Mouse (Mus musculus) kidney, adult 18-20 months (tissue): ENCODE data around the gene Pabpn1l.
A peak's percentile ranks its signal among the peaks of the same experiment; 100 is the strongest.

Experiments used
- DNase-seq: peaks from one replicate; pipeline ENCODE4 v3.0.0; 2021

Gene Pabpn1l

DNA sequence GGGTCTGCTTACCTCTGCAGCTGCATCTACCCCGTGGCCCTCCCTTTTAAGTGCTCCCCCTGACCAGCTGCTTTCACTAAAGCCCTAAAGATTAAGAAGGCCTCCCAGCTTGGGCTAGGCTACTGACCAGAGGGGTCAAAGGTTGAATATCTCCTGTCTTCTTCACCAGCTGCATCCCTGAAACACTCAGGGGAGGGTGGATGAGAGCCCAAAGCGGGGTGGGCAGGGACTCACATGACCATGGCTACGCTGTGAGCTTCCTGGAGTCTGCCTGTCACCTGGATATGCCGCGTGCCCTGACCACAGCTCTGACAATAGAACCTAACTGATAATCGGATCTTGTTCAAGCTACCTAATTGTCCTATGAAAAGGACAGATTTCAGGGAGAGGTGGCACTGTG lies at the start of gene Pabpn1l:
Gene Pabpn1l (minus strand): TSS at position 13 of the 400 bp plus-strand sequence.
- DNase-seq: no peak

DNA sequence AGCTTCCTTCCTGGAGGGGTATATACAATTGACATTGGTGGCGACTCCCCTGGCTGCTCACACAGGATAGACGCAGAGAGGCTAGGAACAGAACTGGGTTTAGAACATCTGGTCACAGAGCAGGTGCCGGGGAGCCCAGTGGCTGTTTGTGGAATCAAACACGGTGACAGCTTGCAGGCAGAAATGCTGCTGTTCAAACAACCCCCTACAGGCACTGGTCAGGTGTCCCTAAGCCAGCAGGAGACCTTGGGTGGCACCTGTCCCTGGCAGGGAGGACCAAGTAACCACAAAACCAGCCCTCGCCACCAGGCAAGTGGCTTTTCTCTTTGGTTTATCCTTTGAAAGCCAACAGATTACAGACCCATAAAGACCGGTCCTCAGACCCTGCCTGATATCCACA lies 49.4 kb upstream of the Pabpn1l start:
- no peak for DNase-seq

DNA sequence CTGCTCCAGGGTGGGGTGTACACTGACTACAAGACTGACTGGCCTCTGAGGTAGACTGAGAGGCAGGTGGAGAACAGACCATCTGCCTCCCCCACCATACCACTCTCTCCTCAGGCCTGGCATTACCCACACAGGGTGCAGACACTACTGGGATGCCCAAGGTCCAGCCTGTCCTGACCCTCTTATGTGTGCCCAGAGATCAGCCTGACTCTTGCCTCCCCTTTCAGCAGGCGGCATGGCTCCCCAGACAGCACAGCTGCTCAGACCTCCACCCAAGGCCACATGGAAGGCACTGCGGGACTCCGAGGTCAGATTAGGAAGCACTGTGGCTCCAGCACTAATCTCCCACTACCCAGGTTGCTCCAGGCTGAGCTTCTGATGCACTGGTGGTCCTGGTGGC lies 48.2 kb upstream of the Pabpn1l start:
- no peak for DNase-seq

DNA sequence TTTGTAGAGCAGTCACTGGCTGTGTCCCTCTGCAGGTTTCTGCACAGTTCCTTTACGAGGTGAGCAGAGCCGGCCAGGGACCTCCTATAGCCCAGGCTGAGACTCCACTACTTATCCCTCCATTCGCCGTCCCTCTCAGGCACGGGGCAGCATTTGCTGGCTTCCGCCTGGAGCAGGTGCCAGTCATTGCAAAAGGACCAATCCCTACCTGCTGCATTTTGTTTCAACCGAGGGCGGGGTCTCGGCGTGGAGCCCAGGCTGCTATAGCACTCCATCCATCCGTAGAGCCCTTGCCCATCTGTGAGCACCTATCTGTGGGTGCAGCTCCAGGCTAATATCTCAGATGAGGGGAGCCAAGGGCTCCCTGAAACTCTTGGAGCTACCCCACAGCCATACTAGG lies 47.5 kb upstream of the Pabpn1l start:
- no peak for DNase-seq

DNA sequence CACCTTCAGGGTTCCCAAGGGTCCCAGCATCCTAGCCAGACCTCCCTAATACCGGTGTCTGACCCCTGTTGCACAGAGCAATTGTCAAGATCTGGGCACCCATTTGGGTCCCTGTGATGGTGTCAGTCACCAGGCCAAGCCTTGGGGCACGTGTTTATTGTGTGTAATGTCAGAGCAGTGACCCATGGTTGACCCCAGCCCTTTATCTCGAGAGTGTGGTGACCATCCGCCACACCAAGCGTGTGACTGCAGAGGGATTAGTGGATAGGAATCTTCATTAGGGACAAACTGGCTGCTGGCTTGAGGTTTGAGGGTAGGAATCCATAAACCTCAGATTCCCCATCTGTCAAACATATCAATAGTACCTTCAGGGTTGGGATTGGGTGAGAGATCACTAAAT lies 46.8 kb upstream of the Pabpn1l start:
- DNase-seq: no peak

DNA sequence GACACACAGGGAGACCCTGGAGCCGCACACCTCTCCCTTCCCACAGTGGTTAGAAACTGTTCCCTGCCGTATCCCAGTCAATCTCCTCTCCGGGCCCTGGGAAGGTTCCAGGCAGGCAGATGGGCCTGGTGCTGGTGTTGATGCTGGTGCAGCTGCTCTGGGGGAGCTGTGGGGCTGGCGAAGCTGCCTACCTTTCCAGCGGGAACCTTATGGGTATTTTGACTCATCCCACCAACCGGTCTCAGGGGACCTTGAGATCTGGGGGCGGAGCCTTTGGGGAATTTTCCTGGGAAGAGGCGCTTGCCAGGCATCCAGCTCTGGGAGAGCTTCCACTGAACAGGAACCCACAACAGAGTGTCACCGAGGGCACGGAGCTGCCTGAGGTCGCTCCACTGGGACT lies 45.3 kb upstream of the Pabpn1l start:
- peak; percentile 40 for DNase-seq

DNA sequence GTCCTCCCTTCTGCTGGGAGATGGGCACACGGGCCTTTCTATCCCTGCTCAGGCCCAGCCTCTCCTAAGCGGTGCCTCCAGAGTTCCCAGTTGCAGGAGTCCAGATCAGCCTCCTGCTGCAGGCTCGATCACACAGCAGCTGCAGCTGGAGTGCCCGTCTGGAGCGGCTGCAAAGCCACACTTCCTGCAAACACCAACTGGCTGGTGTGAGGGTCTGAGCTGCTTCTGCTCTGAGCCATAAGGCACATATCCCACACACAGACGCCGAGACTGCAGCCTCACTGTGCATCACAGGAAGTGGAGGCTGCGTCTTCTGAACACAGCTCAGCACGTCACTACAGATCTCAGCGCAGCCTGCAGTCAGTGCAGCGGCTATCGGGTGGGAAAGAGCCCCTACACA lies 44.3 kb upstream of the Pabpn1l start:
- DNase-seq: no peak

DNA sequence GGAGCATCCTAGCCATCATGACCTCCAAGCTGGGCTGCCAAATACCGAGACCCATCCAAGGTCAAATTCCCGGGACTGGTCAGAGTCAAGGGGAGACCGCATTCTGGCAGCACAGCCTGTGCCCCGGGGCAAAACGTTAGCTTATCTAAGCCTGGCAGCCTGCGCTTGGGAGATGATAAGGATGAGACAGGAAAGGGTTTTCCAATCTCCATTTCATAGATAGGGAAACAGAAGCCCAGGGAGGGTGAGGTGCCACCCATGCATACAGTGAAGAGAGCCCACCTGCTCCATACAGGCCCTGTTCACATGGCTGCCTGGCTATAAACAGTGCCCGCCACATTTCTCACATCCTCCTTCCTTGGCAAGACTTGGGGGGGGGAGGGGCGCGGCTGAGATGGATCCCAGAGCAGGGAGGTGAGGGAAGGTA lies 43.8 kb upstream of the Pabpn1l start:
- DNase-seq: peak; percentile 48

DNA sequence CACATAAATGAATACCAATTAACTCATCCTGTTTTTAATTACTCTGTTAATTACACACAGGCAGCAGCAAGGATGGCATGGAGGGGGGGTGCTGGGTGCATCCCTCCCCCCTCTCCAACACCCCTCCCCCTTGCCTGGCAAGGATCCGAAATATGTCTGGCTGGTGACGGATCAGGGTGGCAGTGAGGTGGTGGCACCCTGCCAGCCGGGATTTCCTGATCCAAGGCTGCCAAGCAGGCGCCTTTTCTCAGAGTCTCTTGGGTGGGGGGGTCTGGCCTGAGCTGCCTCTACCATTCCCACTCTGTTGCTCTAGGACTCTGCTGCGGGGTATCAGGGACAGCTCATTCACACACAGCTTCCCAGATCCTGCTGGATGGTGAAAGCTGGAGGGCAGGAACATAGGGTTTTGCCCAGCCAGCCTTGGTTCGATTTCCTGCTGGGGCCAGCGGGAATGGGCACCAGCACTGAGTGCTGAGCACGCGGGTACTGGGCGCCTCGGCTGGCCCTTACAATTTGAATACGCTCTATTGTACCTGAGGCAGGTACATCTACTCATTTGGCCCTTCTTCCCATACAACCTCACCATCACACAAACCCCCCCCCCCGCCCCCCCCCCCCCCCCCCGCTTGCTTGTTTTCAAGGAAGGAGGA lies 43.3 kb upstream of the Pabpn1l start:
- DNase-seq: peak; percentile 77

DNA sequence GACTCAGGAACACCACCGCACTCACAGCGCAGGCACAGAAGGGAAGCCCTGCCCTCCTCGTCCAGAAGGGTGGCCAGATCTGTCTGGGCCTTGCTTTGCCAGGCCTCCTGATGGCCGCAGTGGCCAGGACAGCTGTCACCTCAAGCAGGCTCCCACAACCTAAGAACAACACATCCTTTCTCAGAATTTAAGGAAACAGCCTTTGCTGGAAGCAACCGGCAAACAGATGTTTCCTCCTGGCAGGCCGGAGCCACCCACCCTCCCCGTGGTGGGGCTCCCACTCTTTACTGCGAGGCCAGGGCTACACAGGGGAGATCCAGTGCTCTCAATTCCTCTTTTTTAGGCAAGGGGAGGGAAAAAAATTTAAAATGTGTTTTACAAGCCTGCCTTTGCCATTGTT lies 42.7 kb upstream of the Pabpn1l start:
- peak; percentile 54 for DNase-seq

DNA sequence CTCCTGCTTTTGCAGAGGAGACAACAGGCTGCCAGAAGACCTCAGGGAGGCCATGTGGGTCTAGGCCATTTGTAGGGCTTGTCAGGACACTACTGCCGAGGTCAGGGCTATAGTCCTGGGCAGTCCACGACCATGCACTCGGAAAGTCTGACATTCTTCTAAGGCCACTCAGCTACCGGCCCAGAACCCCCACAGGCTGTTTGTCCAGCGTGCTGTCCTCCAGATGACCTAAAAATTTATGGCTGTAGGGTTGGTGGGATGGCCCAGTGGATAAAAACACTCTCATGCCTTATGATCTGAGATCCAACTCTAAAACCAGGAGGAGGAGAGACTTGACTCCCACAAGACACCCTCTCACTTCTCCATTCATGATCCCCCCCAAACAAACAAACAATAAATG lies 41.1 kb upstream of the Pabpn1l start:
- DNase-seq: no peak

DNA sequence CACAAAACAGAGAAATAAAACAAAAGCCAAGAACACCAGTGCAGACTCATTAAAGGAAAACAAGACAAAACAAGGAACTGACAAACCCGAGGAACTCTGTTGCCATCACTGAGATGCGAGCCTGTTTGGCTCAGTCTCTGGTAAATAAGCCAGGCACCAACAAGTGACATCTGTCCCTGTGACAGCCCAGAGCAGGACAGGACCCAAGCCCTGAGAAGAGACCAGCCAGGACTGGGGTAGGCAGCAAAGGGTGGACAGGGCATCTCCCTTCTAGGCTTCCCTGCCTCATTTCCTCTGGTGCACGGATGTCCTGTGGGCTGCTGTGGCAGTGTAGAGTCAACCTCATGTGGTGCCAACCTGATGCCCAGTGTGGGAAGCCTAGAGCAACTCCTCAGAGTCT lies 40.6 kb upstream of the Pabpn1l start:
- no peak for DNase-seq

DNA sequence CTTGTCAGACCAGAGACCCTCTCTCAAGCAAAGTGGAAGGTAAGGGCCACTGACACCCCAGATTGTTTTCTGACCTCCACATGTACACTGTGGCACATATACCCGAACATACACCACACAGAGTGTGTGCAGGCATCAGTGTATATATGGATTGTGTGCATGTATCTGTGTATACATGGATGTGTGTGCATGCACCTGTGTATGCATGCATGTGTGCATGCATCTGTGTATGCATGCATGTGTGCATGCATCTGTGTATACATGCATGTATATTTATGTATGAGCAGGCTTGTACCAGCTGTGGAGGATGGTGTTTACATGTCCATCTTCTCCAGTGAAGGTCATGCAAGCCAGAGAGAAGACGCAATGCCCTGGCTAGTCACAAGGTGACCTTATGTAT lies 39.4 kb upstream of the Pabpn1l start:
- no peak for DNase-seq

DNA sequence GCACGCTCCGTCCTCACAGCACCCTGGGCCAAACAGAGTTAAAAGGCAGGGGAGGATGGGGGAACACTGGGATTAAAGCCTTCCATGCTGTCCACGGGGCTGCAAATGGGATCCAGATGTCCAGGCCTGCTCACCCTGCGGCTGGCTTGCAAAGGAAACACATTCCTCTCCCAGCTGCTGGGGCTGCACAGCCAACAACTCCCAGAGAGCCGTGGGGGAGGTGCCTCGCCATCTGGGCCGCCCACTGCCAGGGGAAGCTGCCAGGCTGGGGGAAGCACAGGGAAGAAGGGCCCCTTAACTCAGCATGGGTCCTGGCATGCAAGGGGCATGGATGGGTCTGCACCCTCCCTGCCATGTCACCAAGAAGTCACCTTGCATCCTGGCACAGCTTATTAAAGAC lies 38.6 kb upstream of the Pabpn1l start:
- peak; percentile 44 for DNase-seq

DNA sequence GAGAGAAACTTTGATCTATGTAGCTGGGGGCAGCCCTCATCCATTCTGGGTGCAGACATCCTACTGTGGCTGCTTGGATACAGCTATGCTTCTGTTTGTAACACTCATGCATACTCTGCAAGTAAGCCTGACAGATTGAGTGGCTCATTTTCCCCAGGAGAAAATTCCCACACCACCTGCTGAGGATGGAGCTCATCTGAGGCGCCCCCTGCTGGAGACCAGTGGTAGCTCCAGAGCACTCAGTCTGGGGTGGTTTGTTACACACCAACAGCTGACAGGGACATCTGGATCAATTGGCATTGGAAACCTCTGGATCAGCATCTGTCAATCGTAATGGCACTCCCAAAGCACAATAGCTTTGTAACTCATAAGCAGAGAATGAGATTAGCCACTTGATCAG lies 37.5 kb upstream of the Pabpn1l start:
- peak; percentile 51 for DNase-seq

DNA sequence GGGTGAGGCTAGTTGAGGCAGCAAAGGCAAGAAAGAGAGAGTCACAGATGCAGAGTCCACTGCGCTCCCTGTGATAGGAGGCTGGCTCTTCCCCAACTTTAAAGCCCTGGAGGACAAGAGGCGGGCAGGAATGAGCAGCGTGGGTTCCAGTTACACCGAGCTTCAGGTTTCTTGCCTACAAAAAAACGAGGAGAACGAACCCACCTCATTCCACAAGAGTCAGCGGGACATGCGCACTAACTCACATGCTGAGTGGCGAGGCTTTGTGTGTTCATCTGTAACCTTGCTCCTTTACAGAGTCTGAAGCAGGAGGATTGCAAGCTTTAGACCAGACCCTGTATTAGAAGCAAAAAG lies 36.2 kb upstream of the Pabpn1l start:
- no peak for DNase-seq

DNA sequence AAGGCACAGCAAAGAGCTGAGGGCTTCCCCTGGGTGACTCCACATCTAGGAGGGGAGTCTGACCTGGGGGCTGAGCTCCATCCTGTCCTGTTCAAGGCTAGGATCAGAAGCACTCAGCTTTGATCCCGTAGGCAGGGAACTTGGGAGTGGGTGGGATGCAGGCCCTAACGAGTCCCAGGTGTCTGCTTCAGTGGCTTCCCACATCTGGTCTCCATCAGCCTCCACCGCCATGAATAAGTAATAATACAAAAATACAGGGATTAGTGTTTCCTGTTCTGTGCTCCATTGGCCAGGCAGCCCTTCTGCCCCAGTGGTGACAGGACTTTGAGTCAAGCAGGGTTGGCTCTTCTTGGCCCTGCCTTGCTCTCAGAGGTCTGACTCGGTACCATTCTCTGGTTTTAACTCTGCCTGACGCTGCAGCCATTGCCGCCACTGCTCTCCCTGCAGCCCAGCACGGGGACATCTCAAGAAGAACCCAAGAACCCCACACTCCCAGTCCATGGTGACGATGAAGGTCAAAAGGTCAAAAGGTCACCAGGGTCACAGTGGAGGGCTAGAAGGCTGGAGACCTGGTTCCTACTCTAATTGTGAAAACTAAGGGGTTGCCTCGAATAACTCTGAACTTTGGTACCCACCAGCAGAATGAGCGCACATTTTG lies 35.7 kb upstream of the Pabpn1l start:
- DNase-seq: no peak

DNA sequence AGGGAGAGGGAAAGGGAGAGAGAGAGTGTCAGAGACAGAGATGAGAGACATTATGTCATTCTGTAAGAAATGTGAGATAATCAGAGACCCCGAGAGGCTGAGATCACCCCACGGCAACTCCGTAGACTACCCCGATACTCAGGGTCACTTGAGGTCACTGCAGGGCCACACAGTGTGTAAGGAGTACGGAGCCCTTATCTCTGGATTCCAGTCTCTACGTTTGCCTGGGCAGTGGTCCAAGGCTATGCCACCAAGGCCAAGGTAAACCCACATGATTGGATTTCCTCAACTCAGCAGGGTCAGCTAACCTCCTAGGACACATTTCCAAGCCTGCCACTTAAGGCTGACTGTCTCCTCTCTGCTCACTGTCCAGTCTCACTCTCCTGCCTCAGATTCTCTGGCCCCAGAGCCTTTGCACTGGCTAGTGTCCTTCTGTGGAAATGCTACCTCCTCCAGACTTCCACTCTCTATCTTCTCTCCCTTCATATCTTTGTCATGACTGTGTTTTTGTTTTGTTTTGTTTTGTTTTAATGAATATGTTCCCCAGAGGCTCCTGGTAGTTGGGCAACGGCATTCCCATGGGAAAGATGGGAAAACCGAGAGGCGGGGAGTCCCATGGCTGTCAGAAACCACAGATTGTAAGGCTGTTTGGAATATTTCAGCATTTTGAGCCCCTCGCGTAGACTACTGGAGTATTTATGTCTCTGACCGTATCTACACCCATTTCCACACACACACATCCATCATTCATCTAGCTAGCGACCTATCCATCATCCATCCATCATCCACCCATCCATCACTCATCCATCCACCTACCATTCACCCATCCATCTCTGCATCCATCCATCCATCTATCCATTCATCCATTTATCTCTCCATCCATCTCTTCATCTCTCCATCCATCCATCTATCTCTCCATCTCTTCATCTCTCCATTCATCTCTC lies 33.8 kb upstream of the Pabpn1l start:
- DNase-seq: peak; percentile 29

DNA sequence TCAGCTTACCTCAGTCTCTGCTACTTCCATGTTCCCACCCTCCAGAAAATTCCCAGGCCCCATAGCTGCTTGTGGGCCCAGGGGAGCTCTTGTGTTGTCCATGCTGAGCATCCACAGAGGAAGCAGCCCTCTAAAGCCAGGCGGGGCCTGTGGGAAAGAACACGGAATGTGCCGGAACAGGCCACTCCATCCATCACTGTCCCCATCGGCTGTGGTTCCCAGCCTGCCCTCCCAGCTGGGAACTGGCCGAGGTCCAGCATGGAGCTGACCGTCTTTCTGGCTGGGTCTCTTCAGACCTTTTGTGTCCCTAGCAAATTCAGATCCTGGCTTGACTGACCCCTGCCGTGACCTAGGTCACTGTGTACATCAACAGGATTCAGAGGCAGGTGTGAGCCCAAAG lies 32.2 kb upstream of the Pabpn1l start:
- DNase-seq: peak; percentile 75

DNA sequence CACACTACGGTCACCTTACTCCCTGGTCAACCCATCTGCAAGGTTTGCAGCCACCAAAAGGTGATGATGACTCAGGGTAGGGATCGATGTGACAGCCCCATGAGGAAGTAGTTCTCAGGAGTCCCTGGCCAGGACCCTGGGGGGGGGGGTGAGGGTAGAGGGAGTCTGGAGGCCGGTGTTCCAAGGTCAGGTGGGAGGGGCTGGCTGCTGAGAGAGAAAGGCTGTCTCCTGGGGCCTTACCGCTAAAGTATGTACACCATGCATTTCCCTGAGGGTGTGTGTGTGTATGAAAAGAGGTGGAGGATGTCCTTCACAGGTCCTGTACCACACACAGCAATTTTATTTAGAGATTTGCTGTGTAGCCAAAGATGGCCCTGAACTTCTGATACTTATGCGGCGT lies 30.1 kb upstream of the Pabpn1l start:
- no peak for DNase-seq

DNA sequence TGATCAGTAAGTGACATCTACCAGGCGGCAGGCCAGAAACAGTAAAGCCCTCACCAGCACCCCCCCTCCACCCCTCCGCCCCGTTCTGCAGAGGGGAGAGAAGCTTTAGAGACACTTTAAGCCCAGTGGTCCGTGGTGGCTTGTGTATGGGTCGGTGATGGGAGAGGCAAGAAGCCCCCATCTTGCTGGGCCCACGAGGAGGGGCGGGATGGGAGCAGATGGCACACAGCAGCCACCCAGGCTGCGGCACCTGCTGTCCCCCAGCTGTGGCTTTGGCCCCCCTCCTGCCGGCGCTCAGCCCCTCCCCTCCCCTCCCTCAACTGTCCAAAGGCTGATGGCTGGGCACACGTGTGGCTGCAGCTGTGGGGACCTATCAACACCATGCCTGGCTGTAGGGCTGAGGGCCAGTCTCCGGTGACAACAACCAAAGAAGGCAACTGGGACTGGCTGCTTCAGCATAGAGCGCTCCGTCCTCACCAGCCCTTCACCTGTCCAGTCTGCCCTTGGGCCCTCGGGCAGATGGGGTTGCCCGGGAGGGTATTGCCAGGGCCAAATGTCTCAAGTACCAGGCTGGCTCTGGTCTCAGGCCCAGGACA lies 28.9 kb upstream of the Pabpn1l start:
- DNase-seq: no peak

DNA sequence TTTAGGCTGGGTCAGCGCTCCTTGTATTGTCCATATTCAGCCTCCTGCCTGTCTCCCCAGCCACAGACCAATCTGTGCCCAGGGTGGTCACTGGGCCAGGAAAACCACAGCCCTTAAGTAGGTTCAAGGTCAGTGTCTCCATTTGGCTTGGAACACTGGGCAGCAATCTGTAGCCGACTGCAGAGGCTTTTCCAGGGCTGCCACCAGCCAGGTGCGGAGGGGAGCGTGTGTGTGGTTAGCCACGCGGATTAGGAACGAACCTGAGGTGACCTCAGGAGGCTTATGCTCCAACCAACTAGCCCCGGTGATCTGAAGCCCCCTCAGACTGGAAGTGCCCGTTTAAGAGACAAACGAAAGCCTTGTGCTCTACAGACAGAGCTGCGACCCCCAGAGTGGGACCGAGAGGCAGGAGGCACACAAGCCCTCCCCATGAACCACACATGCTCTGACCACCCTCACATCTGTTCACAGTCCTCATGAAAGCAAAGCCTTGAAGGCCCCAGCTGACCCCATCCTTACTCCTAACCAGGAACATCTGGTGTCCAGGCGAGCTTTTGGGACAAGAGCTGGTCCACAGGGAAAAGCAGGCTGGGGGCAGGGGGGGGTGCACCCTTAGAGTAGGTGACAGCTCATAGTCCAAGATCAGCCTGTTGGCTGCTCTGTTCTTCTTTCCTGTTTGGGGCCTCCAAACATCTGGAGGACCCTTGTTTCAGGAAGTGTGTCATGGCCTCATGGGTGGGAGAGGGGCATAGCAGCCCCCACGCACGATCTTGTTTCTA lies 25.8 kb upstream of the Pabpn1l start:
- DNase-seq: no peak

DNA sequence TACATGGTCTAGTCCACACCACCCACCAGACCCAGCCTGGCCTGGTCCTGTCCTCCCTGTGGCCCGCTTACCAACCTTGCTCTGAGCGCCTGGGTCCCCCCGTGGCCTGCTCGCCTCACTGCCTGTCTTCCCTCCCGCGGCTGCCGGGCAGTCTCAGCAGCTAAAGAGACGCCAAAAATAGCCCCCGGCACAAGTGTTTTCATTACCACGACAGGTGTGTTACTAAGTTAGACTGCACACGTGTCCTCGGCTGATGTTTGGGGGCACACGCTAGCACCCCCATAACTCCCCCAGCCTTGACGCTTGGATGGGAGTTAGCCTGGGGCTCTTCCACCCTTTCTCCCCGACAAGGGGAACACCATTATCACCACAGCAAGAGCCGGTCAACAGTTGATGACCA lies 23.8 kb upstream of the Pabpn1l start:
- no peak for DNase-seq
